Mouse (Mus musculus) stomach, postnatal 0 days (tissue): ENCODE data around the gene Prdm11. TPM values are rescaled to one million over a fixed set of nuclear protein-coding genes. Genes with fewer than 3 reads are reported as not detected.

Source experiments
- ATAC-seq: fragments of 200-750 bp; cut with Nextera tagmentation; 2 replicates; pipeline ENCODE4 v1.8.0; 2017; ENCODE audit not compliant: low FRiP score, low TSS enrichment
- DNase-seq: peaks from one replicate; pipeline ENCODE4 v3.0.0-alpha.2; 2016; ENCODE audit warnings: low spot score
- H3K27ac ChIP-seq: fragments of 300-500 bp; sonication (generic); replicated peaks from 2 replicates; pipeline ENCODE4 v1.5.1; 2014; ENCODE audit warnings: mild to moderate bottlenecking, control low read depth
- H3K27me3 ChIP-seq: fragments of 300-500 bp; sonication (generic); 2 replicates; pipeline ENCODE4 v1.6.1; 2014; ENCODE audit warnings: low read length; ENCODE audit not compliant: control insufficient read depth, insufficient read depth
- H3K36me3 ChIP-seq: fragments of 300-500 bp; sonication (generic); 2 replicates; pipeline ENCODE4 v1.6.1; 2014; ENCODE audit warnings: low read length, mixed read lengths; ENCODE audit not compliant: control insufficient read depth, insufficient read depth
- H3K4me1 ChIP-seq: fragments of 300-500 bp; sonication (generic); replicated peaks from 2 replicates; pipeline ENCODE4 v1.6.1; 2014; ENCODE audit warnings: antibody characterized with exemption; ENCODE audit not compliant: control insufficient read depth, insufficient read depth
- H3K4me2 ChIP-seq: fragments of 300-500 bp; sonication (generic); replicated peaks from 2 replicates; pipeline ENCODE4 v1.6.1; 2014; ENCODE audit warnings: low read depth, mild to moderate bottlenecking, control low read depth, moderate library complexity
- H3K4me3 ChIP-seq: fragments of 300-500 bp; sonication (generic); 2 replicates; pipeline ENCODE4 v1.5.1; 2014; ENCODE audit warnings: low read depth, low read length, control low read depth
- H3K9ac ChIP-seq: fragments of 300-500 bp; sonication (generic); 2 replicates; pipeline ENCODE4 v1.6.1; 2014; ENCODE audit warnings: mild to moderate bottlenecking, low read length, control low read depth, mixed read lengths
- H3K9me3 ChIP-seq: fragments of 300-500 bp; sonication (generic); 2 replicates; pipeline ENCODE4 v1.6.1; 2016; ENCODE audit warnings: low read length; ENCODE audit not compliant: control insufficient read depth
- CTCF ChIP-seq: IDR thresholded peaks from 2 replicates; pipeline ENCODE4 v1.5.1; 2016; ENCODE audit warnings: antibody characterized with exemption, low read depth, mild to moderate bottlenecking, moderate library complexity
- EP300 ChIP-seq: optimal IDR thresholded peaks from 2 replicates; pipeline ENCODE3; 2016; ENCODE audit warnings: antibody characterized with exemption
- WGBS: fragments of 180-500 bp; shearing (Covaris S2); extraction: QIAGEN DNeasy Blood & Tissue Kit; methylation state at CpG from one replicate; pipeline ENCODE4 v1.1.7; 2014; 5-methylcytosine and 5-hydroxymethylcytosine counted together
- polyA plus RNA-seq: library from polyadenylated mRNA; unstranded; fragments of >200 nt; fragmentation: Nextera tagmentation; extraction: Ambion mirVana; gene quantifications from 2 replicates; pipeline ENCODE4 v1.2.1, GENCODE M21; 2015

The Prdm11 gene
- polyA plus RNA-seq, 1 experiment from 2014 or later = 5.8 TPM

GRCm38 (mm10) chr2:93043449-93044157, 2.4 kb downstream of the Prdm11 start:
- Histone ChIP-seq H3K9me3 (no peaks in the 10 kb centered on the region), H3K4me2 (peak overlapping the region; percentile 86; the same call in 1 of the 2 replicates), H3K9ac (no peak overlapping the region), H3K27me3 (no peaks in the 10 kb centered on the region), H3K4me3 (no peak overlapping the region), H3K4me1 (peaks cover 16% of the 10 kb centered on the region), H3K27ac (peak overlapping the region; percentile 30; the same call in 1 of the 2 replicates), H3K36me3 (no peaks in the 10 kb centered on the region)
- whole genome bisulfite sequencing = 71% methylated on average over 3 of the region's 3 CpGs
- ATAC-seq = no peak
- TF ChIP-seq EP300 = no peak
- TF ChIP-seq CTCF = no peak
- DNase-seq = no peak

- Histone ChIP-seq H3K27me3 (no peaks in the 10 kb centered on the region), H3K27ac (peak overlapping the region; percentile 69; the same call in 1 of the 2 replicates), H3K4me1 (peaks cover 20% of the 10 kb centered on the region), H3K9ac (peak overlapping the region; percentile 48; the same call in 1 of the 2 replicates), H3K9me3 (no peaks in the 10 kb centered on the region), H3K36me3 (no peaks in the 10 kb centered on the region), H3K4me3 (no peak overlapping the region), H3K4me2 (no peak overlapping the region)
- WGBS = 37% methylated on average over 6 of the region's 6 CpGs
- ATAC-seq = no peak
- no peak for DNase-seq
- no peak for TF ChIP-seq CTCF
- TF ChIP-seq EP300 = no peak
These were observed 4.5 kb downstream of the Prdm11 start for GRCm38 (mm10) chr2:93041470-93041869.

- H3K4me1 ChIP-seq = peaks cover 26% of the 10 kb centered on the region
- TF ChIP-seq CTCF (no peak), EP300 (no peak)
- 42% methylated on average over 7 of the region's 7 CpGs for WGBS
- peak overlapping the region; percentile 48 for H3K9ac ChIP-seq
- no peaks in the 10 kb centered on the region for H3K27me3 ChIP-seq
- H3K27ac ChIP-seq = peak overlapping the region; percentile 69; the same call in 1 of the 2 replicates
- H3K4me3 ChIP-seq = no peak overlapping the region
- no peaks in the 10 kb centered on the region for H3K36me3 ChIP-seq
- DNase-seq = no peak
- H3K4me2 ChIP-seq = no peak overlapping the region
- no peak for ATAC-seq
- no peaks in the 10 kb centered on the region for H3K9me3 ChIP-seq
These were observed 5.1 kb downstream of the Prdm11 start for GRCm38 (mm10) chr2:93040841-93041240.

- ATAC-seq = no peak
These were observed 6.3 kb downstream of the Prdm11 start for GRCm38 (mm10) chr2:93039706-93040105.

GRCm38 (mm10) chr2:93039043-93039442, 6.9 kb downstream of the Prdm11 start:
- no peak overlapping the region for H3K4me3 ChIP-seq
- no peak overlapping the region for H3K9ac ChIP-seq
- no peak overlapping the region for H3K27ac ChIP-seq
- ATAC-seq (no peak), DNase-seq (no peak)
- H3K4me2 ChIP-seq = no peak overlapping the region
- no peaks in the 10 kb centered on the region for H3K9me3 ChIP-seq
- WGBS = 79% methylated on average over 3 of the region's 3 CpGs
- H3K36me3 ChIP-seq = no peaks in the 10 kb centered on the region
- TF ChIP-seq CTCF = no peak
- H3K27me3 ChIP-seq = no peaks in the 10 kb centered on the region
- peaks cover 28% of the 10 kb centered on the region for H3K4me1 ChIP-seq

More at GRCm38 (mm10) chr2:93039706-93040105, 6.3 kb downstream of the Prdm11 start:
- TF ChIP-seq CTCF = no peak
- TF ChIP-seq EP300 = no peak
- Histone ChIP-seq H3K4me2 (no peak overlapping the region), H3K9ac (no peak overlapping the region), H3K4me1 (peaks cover 31% of the 10 kb centered on the region), H3K36me3 (no peaks in the 10 kb centered on the region), H3K4me3 (no peak overlapping the region), H3K9me3 (no peaks in the 10 kb centered on the region), H3K27me3 (no peaks in the 10 kb centered on the region), H3K27ac (no peak overlapping the region)
- WGBS = 82% methylated on average over 5 of the region's 5 CpGs
- no peak for DNase-seq

GRCm38 (mm10) chr2:93035631-93036030, 10.3 kb downstream of the Prdm11 start:
- peak overlapping the region; percentile 51 for H3K9ac ChIP-seq
- no peaks in the 10 kb centered on the region for H3K36me3 ChIP-seq
- H3K4me1 ChIP-seq = peaks cover 31% of the 10 kb centered on the region
- no peaks in the 10 kb centered on the region for H3K27me3 ChIP-seq
- 12% methylated on average over 7 of the region's 7 CpGs for WGBS
- ATAC-seq (peak; percentile 92), DNase-seq (peak; percentile 88)
- TF ChIP-seq EP300 = peak; percentile 71
- no peak for TF ChIP-seq CTCF
- peak overlapping the region; percentile 90 for H3K27ac ChIP-seq
- no peak overlapping the region for H3K4me3 ChIP-seq
- H3K9me3 ChIP-seq = no peaks in the 10 kb centered on the region
- H3K4me2 ChIP-seq = no peak overlapping the region
